ENCODE assay signal across 22 mouse cellular contexts in genomic region chrX:73946896-73947295, GRCm38 (mm10).
"Had no signal": no experiment of that assay in that cellular context is flagged by ENCODE, and none has a peak within 500 bp of the region (broad histone marks: within the 10 kb centered on the region; RNA-seq: fewer than 3 reads in every experiment).

No protein-coding gene starts in this region.

- DNase-seq: gastrocnemius, adult 2 months; gastrocnemius, postnatal 10 days; gastrocnemius, postnatal 25 days; heart, postnatal 10 days; heart, postnatal 4 days; kidney, adult 8-10 months; kidney, postnatal 10 days; kidney, postnatal 25 days; kidney, postnatal 4 days had no signal

- H3K27me3 ChIP-seq: heart, embryonic 12.5 days; hindbrain, embryonic 12.5 days; intestine, embryonic 15.5 days; limb, embryonic 12.5 days had no signal

- H3K4me1 ChIP-seq: heart, embryonic 10.5 days; hindbrain, embryonic 10.5 days; hindbrain, embryonic 12.5 days; intestine, embryonic 15.5 days; limb, embryonic 10.5 days; limb, embryonic 12.5 days had no signal

- H3K4me3 ChIP-seq: gastrocnemius, adult 2 months; heart, embryonic 10.5 days; heart, embryonic 12.5 days; hindbrain, embryonic 10.5 days; hindbrain, embryonic 12.5 days; intestine, embryonic 15.5 days; layer of hippocampus, adult 2 months; left cerebral cortex, adult 2 months; limb, embryonic 10.5 days; limb, embryonic 12.5 days had no signal

- ATAC-seq: hindbrain, embryonic 16.5 days; inflammation-experienced regulatory T-cells, adult 6 months; intestine, embryonic 15.5 days; intestine, postnatal 0 days had no signal

- H3K4me2 ChIP-seq: heart, embryonic 12.5 days; hindbrain, embryonic 12.5 days; hindbrain, embryonic 14.5 days; intestine, embryonic 15.5 days; limb, embryonic 12.5 days had no signal

- H3K27ac ChIP-seq: gastrocnemius, adult 2 months; heart, embryonic 10.5 days; hindbrain, embryonic 10.5 days; hindbrain, embryonic 12.5 days; hindbrain, embryonic 14.5 days; intestine, embryonic 15.5 days; layer of hippocampus, adult 2 months; left cerebral cortex, adult 2 months; limb, embryonic 10.5 days; limb, embryonic 12.5 days had no signal

- H3K9ac ChIP-seq: heart, embryonic 12.5 days; hindbrain, embryonic 12.5 days; hindbrain, embryonic 14.5 days; intestine, embryonic 15.5 days; limb, embryonic 12.5 days had no signal

- H3K9me3 ChIP-seq: heart, embryonic 10.5 days; hindbrain, embryonic 10.5 days; hindbrain, embryonic 12.5 days; intestine, embryonic 15.5 days; limb, embryonic 10.5 days; limb, embryonic 12.5 days had no signal
